Mouse (Mus musculus): ENCODE results near the gene Marc2. TPM values are rescaled to one million over a fixed set of nuclear protein-coding genes. Genes with fewer than 3 reads are reported as not detected.

Gene Marc2
- total RNA-seq, 2 experiments from 2014 or later = 380 to 404 TPM

GRCm38 (mm10) chr1:184857216-184857615, 11.0 kb upstream of the Marc2 start:
- DNase-seq = no peak

DNA sequence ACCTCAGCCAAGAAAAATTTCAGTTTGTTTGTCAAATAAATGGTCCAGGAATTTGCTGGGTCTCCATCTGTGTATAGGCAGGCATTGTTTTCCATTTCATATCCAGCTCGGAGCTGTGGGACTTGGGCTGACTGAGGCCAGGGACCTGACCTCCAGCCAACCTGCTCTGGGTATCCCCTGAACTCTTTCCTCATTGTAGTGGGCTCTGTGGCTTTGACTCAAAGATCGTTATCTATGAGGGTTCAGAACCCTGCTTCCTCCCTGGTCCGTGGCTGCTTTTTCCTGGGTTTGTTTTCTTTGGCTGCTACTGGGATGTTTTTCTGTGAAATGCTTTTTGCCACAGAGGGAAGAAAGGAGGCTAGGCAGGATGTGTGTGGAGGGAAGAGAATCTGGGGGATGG, 7.7 kb upstream of the Marc2 start:
- DNase-seq = peak in 1 of 2 experiments; percentile 26

GRCm38 (mm10) chr1:184853339-184853738, 7.1 kb upstream of the Marc2 start:
- DNase-seq = peak; percentile 83 to 87

- peak; percentile 80 to 87 for DNase-seq
Observed at GRCm38 (mm10) chr1:184851741-184852618, 5.7 kb upstream of the Marc2 start.

- DNase-seq = peak in 1 of 2 experiments; percentile 40
Observed at GRCm38 (mm10) chr1:184851166-184851565, 4.9 kb upstream of the Marc2 start.

- no peak for DNase-seq
Observed at GRCm38 (mm10) chr1:184846973-184847372, 722 bp upstream of the Marc2 start.

DNA sequence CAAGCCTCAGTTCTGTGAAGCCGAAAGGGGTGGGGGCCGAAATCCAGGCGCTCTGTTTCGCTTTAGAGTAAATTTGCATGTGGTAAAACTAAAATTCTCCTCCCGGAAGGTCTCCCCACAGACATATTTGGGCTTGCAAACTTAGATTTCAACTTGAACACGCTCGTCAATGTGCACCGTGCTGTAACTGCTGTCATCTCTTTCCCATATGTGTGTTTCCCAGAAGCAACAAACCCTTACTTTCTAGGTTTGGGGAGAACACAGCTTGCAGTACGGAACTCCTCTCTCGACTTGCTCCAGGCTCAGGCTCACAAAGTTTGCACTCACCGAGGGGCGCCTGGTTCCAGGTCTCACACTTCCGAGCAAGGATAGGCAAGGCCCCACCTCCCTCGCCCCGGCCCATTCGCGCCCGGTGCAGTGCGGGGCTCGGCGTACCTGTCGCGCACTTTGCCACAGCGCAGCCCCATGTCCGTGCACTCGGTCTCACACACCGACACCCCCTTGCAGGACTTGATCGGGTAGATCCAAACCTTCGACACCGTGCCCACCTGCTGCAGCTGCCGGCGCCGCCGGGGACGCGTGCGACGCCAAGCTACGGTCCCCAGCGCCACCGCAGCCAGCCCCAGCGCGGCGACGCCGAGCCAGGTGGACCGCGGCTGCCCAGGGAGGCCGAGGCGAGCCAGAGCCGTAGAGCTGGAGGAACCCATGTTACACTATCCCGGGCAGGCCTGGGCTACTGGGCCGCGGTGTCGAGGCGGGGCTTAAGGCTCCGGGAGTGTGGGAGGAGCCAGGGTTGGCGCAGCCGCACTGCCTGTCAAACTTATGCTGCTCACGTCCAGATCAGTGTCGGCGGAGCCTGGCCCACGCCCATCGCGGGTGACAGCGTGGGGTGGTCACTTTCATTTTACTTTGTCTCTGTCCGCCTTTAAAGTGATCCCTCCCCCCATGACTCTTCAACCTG, 860 bp downstream of the Marc2 start:
- DNase-seq = peak; percentile 96 to 97

GRCm38 (mm10) chr1:184844326-184845066, 1.8 kb downstream of the Marc2 start:
- peak; percentile 53 to 75 for DNase-seq

GRCm38 (mm10) chr1:184837649-184838048, 8.6 kb downstream of the Marc2 start:
- DNase-seq = no peak

DNA sequence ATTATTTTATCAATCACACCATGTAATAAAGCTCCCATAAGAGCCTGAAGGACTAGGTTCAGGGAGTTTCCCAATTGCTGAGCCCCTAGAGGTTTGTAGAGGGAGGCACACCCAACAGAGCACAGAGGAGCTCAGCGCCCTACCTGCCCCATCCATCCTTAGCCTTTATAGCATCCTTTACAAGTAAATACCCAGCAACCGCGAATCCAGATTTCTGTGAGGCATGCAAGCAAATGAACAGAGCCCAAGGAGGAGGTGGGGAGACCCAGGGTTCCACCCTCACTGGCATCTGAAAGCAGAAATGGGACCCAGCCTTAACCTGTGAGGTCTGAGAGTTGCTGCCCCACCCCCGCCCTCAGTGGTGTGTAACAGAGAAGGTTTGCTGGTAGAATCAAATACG, 9.9 kb downstream of the Marc2 start:
- no peak for DNase-seq

GRCm38 (mm10) chr1:184833499-184833898, 12.8 kb downstream of the Marc2 start:
- DNase-seq = no peak

- DNase-seq = no peak
Observed at GRCm38 (mm10) chr1:184832211-184832610, 14.0 kb downstream of the Marc2 start.

- DNase-seq = no peak
Observed at GRCm38 (mm10) chr1:184829897-184830296, 16.4 kb downstream of the Marc2 start.

- peak in 1 of 2 experiments; percentile 58 for DNase-seq
Observed at GRCm38 (mm10) chr1:184827175-184827701, 19.0 kb downstream of the Marc2 start.

DNA sequence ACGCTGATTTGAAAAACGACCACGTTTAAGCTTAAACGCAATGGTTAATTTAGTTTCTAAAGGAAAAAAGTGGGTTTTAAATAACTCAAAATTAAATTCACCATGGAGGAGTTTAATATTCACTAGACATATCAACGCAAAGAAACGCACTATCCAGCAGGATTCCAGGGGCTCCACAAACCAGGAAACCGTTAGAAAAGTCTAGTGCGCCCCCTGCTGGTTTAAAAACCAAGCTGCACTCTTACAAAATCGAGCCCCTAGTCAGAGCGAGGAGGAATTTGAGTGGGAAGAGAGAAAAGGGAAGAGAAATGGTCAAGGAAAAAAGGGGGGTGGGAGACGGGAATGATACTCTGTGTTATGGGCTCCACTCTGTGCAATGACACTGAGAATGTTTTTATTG, 21.2 kb downstream of the Marc2 start:
- peak; percentile 34 to 61 for DNase-seq

DNA sequence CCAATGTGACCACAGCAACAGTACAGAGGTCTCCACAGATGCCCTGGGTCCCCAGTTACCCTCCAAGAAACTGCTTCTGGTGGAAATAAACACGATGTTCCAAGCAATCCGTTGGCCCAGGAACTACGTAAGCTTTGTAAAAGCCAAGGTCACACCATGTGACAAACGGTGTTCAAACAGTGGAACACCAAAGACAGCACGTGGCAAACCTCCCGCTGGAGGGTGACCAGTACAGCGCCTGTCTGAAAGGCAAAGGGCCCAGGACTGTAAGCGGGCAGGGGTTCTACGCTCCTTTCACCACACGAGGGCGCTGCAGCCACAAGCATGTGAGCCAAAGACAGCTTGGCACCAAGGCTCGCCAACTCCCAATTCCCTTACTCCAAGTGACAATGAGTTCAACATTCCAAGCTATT, 21.8 kb downstream of the Marc2 start:
- peak; percentile 95 to 97 for DNase-seq

DNA sequence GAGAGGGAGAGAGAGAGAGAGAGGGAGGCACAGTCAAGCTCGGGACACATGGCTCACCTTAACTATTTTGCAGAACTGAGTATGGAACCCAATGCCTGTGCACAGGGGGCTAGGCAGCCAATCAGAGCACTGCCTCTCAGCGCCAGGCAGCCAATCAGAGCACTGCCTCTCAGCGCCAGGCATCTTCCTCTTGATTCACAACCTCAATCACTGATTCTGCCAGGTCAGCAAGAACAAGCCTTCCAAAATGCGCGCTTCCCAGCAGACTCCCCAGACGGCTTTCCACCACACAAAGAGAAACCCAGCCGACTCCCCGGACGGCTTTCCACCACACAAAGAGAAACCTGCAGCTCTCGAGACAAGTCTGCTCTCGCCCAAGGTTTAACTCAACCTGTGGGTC, 23.6 kb downstream of the Marc2 start:
- peak; percentile 20 to 55 for DNase-seq

DNA sequence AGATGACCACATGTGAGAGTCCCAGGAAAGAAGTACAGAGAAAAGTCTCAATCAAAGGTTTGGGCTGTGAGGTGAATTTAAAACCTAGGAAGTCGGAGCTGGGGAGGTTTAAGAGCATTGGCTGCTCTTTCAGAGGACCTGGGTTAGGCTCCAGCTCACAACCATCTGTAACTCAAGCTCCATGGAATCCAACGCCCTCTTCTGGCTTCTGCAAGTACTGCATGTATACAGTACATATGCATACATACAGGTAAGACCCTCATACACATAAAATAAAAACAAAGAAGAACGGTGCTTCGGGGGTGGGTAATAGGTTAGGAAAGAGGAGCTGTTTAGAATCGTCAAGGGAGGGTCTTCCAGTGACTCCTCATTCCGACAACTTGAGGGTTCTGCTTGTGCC, 28.5 kb downstream of the Marc2 start:
- DNase-seq = no peak

GRCm38 (mm10) chr1:184811716-184812250, 34.5 kb downstream of the Marc2 start:
- DNase-seq = no peak

DNA sequence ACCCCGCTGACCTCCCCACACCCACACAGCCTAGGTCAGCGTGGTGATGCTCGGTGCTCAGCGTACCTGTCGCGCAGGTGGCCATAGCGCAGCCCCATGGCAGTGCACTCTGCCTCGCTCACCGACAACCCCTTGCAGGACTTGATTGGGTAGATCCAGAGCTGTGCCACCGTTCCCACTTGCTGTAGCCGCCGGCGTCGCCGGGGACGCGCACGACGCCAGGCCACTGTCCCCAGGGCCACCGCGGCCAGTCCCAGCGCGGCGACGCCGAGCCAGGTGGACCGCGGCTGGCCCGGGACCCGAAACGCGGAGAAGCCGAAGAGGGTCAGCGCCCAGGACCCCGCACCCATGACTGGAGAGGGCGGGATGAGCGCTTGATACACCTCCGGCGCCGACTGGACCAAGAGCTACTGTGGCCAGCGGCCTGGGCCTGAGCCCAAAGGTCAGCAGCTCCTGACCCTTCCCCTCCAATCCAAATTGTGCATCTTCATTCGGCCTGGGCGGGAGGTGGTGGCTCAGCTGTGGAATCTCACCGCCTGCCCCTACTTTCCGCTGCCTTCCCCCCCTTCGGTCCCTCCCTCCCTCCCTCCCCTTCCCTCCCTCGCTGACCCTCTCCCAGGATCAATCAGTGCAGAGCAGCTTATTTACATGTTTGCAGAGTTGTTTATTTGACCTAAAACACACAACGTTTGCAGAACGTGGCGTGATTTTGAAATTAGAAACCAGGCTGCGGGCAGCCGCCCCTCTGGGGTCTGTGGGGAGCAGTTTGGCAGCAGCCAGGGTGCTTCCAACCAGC, 35.3 kb downstream of the Marc2 start, which contains the start of gene Marc1:
Marc1 (minus strand) TSS at position 534 of the 796 bp plus-strand sequence.
- peak in 1 of 2 experiments; percentile 50 for DNase-seq

All from adrenal gland, postnatal 36 days (tissue).